Mouse (Mus musculus): ENCODE measurements around the gene Ncoa6.
A peak's percentile ranks its signal among the peaks of the same experiment; 100 is the strongest.
"Not testable (repeated sequence)": the region's sequence is repeated elsewhere in the genome, so short reads cannot be mapped to it uniquely, and the experiment has no call there.

Ncoa6 gene

DNA sequence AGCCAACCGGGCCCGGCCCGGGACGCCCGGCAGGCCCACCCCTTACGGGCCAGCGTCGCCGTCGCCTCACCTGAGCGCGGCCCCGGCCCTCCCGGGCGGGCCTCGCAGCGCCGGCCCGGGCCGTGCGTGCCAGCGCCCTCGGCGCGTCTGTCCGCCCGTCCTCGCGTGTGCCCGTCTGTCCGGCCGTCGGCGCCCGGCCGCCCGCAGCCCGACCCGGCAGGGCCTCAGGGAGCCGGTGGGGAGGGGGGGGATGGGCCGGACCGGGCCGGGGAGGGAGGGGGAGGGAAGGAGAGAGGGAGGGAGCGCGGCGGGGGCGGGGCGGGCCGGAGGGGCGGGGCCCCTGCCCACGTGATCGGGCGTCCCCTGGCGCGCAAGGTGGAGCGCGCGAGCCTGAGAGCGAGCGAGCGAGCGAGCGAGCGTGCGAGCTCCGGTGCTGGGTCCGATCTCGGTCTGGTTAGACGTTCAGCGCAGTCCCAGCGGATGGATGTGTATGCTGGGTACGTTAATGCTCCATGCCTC lies at the start of gene Ncoa6:
Ncoa6 (minus strand) TSS at position 325 of the 519 bp plus-strand sequence.
- peak; percentile 49 for DNase-seq (ENCODE audit: low read depth, low spot score)

DNA sequence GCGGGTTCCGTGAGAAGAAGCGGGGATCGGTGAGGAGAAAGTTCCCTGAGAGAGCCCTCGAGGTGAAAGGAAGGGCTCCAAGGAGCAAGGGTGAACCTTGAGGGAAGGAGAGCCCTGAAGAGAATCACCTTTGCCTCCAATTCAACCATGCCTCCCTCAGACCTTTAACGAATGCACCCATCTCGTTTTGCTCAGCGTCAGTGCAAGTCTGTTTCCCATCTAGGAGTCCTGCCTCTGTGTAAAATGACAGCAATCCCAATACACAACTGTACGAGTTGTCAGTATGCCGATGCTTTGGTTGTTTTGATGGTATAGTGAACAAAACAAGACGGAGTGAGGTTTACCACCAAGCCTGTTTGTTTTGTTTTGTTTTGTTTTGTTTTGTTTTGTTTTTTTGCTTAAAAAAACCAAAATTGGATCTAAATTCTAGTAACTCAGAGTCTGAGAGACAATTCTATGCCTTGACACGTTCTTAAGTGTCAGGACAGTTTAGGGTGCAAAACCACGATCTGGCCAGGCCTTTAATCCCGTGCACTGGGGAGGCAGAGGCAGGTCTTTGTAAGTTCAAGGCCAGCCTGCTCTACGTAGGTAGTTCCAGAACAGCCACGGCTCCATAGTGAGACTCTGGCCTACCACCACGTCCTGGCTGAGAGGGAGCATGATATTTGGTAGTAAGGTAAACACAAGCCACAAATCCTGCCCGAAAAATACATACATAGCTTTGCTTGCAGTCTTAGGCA lies 45.0 kb upstream of the Ncoa6 start:
- DNase-seq (ENCODE audit: low read depth, low spot score), result no peak

DNA sequence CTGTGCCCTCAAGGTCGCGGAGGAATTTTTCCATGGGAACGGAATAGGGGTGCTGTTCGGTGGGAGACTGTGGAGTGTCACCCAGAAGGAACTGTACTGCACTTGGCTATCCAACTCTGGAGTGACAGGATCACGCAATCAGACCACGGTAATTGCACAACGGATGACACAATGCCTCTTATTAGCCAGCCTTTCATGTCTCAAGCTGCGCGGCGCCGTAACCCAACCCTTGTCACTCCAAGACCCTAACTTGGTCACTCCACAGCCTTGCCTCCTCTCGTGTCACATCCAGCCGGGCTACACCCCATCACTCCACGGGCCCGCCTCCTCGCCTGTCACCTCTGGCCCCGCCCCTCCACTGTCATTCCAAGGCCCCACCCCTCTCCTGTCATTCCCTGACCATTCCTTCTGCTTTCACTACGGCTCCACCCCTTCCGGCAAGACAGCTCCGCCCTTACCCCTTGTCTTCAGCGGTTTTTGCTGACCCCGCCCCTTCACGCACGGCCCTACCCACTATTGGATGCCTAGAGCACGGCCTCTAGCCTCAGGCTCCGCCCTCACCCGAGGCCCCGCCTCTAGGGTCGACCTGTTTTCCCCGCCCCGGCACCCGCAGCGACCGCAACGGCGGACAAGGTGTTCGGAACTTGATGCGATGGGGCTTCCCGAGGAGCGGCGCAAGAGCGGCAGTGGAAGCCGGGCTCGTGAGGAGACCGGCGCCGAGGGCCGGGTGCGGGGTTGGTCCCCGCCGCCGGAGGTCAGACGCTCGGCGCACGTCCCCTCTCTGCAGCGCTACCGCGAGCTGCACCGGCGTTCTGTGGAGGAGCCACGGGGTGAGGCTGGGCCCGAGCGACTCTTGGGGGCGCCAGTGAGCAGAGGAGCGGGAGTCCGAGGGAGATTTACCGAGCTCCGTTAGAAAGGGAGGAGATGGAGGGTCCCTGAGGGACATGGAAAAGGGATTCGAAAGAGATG lies 44.0 kb upstream of the Ncoa6 start, which contains the start of the genes Acss2 and Ggt7:
Acss2 (plus strand) TSS at position 494 of the 969 bp plus-strand sequence.
Ggt7 (minus strand) TSS at position 783 of the 969 bp plus-strand sequence.
- DNase-seq (ENCODE audit: low read depth, low spot score), result peak; percentile 98

DNA sequence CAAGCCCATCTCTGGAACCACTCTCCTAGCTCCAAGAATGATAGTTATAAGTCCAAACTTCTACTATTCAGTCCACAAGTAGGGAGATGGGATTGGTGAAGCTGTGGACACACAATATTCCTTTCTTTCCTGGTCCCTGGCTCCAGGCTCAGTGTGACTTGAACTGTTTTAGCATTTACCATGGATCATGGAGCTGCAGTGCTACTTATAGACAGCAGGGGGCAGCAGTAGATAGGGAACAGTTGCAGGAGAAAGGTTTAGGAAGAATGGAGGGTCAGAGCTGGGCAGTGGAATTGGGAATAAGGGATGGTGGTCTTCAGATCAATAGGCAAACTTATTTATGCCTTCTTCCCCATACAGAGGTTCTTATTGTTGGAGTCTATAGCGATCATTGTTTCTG lies 42.2 kb upstream of the Ncoa6 start:
- no peak for DNase-seq (ENCODE audit: low read depth, low spot score)

DNA sequence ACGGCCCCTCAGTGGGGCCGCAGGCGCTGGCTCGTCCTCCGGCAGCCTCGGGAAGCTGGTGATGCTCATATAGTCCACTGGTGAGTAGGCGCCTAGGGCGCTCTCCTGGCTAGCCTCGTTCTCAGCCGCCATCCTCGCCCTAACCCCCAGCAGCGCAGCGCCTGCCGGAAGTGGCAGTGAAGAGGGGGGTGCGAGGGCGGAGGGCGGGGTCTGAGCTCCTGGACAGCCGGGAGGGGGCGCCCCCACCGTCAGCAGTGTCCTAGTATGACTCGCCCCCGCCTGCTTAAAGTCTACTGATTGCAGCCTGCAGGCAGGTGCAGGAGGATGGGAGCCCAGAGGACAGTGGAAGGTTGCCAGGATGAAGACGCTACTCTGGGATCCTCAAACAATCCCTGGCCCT lies 41.0 kb upstream of the Ncoa6 start:
- DNase-seq (ENCODE audit: low read depth, low spot score), result peak; percentile 83

DNA sequence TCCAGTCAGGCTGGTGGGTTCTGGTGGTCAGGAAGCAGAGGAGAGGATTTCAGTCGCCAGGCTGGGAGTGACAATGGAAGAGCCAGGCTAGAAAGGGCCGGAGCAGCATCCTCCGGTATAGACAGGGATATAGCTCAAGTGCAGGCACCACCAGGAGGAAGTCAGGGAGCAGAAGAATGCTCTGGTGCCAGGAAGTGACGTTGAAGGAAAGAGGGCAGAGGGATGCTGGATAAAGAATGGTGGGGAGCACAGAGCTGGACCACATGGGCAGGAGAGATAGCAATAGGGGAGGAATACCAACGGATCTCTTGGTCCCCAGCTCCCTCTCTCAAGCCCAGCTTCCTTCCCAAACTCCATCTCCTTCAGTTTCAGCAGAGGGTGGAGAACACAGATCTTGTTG lies 39.8 kb upstream of the Ncoa6 start:
- DNase-seq (ENCODE audit: low read depth, low spot score), result no peak

DNA sequence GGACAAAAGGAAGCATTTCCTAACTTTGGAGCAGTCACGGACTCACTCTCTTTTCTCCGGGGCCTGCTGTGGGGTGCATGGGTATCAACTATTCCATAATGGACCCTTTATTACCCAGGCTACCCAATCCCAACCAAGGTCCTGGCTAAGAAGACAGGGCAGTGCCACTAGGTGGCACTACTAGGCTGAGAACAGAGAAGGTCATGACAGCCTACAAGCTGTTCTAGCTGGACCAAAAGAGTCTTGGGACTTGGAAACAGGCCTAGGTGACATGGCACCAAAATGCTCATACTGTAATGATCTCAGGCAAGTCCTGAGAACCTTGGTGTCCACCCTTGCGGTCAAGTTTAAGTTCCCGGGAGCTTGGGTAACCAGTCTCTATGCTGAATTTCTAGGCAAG lies 38.8 kb upstream of the Ncoa6 start:
- DNase-seq (ENCODE audit: low read depth, low spot score), result no peak

DNA sequence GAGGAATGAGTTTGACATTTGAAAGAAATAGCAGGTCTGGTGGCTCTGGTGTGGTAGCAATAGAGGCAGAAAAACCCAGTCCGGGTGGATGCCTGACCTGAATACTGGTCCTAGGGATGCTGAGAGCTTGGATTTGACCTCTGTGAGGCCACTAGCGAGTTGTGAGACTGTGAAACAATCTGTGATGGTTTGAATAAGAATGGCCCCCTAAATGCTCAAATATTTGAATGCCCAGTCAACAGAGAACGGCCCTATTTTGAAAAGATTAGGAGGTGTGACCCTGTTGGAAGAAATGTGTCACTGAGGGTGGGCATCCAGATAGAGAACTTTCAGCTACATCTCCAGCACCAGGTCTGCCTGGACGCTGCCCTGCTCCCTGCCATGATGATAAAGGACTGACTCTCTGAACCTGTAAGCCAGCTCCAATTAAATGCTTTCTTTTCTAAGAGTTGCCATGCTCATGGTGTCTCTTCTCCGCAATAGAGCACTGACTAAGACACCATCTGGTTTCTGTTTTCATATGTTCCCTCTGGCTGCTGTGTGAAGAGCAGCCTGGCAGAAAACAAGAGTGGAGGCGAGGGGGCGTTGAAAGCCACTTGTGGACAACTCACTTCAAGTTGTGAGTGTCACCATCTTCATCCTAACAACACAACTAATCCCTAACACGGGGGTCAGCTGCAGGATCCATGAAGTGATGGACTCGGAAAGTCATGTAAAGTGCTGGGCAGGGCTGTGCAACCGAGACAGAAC lies 34.2 kb upstream of the Ncoa6 start:
- DNase-seq (ENCODE audit: low read depth, low spot score), result peak; percentile 83

DNA sequence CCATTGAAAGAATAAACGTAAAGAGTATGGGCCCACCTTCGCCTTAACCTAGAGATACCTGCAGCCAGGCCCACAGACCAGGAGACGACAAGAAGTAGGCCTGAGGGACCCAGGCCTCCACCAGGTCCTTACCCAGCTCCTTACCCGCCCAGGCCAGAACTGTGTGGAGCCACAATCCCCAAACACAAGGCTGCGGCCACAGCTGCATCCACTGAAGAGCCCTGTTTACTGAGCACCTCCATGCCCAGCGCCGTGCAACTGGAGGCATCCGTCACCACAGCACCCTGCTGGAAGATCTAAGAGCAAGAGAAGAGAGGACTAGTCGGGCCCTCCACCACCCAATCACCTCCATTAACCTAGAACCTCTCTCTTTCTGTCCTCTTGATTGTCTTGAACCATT lies 32.1 kb upstream of the Ncoa6 start:
- no peak for DNase-seq (ENCODE audit: low read depth, low spot score)

DNA sequence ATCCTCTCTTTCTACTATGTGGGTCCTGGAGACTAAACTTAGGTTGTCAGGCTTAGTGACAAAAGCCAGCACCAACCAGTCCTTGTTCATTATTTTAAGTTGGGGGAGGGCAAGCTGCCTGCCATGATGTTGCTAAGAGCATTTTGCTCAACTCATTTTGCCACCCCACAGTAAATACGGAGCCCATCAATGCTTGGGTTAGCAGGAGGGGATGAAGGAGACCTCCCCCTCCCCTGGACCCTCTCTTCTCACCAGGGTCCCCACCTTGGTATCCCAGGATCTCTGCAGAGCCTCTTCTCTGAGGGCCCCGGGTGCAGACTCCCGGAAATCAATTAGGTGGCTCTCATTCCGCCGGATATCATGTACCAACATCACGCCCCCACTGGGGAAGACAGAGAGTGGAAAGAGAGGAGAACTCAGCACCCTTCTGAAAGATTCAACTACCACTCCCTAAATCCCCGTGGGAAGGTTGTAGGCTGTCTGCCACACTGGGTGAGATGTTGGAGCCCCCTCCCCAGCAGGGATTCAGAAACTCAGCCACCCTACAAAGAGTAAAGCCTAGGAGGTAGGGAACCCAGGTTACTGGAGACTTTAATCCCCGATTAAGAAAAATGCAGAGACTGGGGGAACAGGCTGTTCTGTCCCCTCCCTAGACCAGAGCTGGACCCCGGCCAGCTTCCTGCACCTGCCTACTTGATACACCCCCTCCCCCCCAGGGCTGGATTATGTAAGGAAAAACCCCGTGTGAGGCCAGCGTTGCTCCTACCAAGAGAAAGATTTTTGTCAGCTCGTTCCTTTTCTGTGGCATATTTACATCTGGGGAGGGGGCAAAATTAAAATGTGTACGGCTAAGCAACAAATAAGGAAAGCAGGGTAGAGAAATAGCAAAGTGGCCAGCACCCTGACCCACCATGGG lies 31.0 kb upstream of the Ncoa6 start:
- DNase-seq (ENCODE audit: low read depth, low spot score), result no peak

DNA sequence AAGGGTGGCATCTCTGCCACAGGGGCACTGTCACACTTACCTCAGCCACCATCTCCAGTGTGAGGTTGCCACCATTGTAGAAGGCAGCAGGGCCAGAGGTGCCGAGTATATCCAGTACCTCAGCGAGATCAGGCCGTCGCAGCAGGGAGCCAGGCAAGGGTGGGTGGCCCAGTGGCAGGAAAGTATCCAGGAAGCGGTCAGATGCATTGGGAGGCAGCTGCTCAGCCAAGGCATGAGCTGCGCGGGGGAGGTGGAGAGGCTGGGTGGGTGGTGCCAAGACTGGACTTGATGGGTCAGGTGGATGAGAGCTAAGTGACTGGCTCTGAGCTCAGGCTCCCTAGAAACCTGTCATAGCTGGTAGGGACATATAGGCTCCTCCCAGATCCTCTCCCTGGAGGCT lies 28.9 kb upstream of the Ncoa6 start:
- no peak for DNase-seq (ENCODE audit: low read depth, low spot score)

DNA sequence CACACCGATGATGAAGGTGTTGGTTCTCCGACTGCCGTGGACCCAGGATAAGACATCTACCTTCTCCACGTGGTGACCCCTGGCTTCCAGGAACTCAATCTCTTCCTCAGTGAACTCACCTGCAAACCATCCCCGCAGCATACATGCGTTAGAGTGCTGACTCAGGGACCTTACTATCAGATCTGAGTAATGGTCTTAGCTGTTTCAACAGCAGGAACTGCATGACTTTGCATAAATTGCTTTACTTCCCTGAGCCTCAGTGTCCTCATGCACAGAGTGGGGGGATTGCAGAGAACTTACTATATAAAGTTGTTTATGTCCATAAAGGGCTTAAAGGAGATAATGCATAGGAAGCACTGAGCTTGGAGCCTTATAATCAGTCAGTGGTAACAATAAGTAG lies 17.3 kb upstream of the Ncoa6 start:
- no peak for DNase-seq (ENCODE audit: low read depth, low spot score)

DNA sequence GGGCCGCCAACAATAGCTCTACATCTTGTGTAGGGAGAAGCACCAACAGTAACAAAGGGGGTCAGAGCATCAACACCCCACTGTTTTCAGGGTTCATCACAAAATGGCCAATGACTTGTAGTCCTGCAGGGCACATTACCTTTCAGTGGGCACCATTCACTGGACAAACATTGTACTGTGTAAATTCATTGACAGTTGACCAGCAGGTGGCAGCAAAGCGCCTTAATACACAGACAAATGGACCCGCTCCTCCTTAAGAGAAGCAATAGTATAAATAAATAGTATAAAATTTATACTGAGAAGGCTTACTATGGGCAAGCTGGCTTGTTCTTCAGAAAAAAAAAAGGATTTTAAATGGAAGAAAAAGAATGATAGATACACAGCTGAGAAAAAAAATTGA lies 8.3 kb upstream of the Ncoa6 start:
- peak; percentile 38 for DNase-seq (ENCODE audit: low read depth, low spot score)

DNA sequence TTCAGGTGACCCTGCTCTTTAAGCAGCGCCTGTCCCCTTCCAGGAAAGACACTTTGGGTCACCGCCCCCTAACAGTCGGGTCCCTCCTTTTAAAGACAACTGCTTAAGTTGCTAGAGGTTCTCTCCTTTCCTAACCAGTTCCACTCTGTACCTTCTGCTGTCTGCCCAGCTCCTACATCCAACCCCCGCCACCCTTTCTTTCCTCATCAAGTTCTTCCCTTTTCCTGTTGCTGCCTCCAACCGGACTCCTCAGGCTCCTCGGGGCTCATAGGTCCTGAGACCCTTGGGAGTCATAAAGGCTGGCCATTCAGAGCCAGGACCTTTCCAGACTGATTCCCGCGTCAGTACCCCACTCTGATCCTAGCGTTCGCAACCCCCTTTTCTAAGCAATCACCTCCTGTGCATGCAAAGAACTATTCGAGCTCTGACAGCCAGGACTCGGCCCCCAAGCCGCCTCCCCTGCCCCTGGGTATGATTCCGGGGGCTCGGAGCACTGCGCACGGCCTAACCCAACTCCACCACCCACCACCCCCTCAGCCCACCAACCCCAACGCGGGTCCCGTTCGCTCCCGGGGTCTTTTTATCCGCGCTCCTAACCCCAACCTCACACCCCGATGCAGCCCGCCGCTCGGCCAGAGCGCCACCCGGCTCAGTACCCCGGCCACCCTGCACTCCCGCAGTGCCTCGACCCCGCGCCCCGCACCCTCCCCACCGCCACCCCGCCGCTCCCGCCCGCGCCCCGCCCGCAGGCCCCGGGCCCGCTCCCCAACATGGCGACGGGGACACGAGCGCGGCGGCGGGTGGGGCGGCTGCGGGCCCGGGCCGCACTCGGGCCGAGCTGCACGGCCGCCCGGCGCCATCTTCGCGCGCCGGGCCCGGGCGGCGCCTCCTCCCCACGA lies 774 bp downstream of the Ncoa6 start:
- DNase-seq (ENCODE audit: low read depth, low spot score), result peak; percentile 27

DNA sequence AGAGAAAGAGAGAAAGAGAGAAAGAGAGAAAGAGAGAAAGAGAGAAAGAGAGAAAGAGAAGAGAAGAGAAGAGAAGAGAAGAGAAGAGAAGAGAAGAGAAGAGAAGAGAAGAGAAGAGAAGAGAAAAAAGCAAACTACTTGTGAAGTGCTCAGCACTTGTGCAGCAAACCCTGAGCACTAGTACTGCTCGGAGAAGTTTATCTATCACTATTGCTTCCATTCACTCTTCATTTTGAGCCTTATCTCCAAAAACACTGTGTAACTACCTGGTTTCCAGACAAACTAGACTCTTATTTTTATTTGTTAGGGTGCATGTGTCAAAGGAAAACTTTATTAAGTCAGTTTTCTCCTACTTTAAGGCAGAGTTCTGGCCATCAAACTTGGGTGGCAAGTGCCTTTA lies 6.8 kb downstream of the Ncoa6 start:
- no peak for DNase-seq (ENCODE audit: low read depth, low spot score)

DNA sequence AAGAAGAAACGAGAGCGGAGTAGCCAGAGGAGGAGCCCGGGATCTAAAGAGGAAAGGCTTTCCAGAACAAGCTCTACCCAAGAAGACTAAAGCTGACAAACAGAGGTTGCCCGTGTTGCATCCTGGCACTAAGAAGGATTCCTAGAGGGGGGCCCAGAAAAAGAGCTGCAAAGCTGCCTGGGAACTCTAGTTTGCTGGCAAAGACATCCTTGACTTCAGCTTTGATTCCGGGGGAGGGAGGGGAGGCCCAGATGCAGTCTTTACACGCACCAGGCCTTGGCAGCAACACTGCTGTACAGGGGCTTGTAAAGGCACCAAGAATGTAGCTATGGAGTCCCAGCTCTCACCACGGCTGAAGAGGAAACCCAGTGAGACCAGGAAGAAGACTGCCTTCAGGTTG lies 20.1 kb downstream of the Ncoa6 start:
- DNase-seq (ENCODE audit: low read depth, low spot score), result no peak

DNA sequence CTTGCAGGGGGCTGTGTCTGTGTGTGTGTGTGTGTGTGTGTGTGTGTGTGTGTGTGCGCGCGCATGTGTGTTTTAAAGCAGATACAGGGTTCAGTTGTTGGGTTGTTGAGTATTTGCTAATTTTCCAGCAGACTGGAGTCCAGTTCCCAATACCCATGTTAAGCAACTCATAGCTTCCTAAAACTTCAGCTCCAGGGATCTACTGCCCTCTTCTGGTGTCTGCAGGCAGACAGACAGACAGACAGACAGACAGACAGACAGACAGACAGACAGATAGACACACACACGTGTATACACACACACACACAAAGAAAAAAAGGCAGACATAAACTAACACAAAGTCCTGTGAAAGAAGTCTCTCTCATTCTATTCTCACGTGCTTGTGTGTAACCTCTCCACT lies 22.4 kb downstream of the Ncoa6 start:
- no peak for DNase-seq (ENCODE audit: low read depth, low spot score)

DNA sequence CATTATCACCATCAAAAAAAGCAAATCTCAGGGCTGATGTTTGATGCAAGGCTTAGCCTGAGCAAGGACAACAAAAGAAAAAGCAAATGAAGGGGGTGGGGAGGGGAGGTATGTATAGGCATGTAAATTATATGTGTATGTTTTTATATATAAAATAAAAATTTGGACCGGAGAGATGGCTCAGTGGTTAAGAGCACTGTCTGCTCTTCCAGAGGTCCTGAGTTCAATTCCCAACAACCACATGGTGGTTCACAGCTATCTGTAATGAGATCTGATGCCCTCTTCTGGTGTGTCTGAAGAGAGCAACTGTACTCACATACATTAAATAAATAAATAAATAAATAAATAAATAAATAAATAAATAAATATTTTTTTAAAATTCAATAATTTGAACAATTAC lies 25.8 kb downstream of the Ncoa6 start:
- not testable (repeated sequence) for DNase-seq (ENCODE audit: low read depth, low spot score)

DNA sequence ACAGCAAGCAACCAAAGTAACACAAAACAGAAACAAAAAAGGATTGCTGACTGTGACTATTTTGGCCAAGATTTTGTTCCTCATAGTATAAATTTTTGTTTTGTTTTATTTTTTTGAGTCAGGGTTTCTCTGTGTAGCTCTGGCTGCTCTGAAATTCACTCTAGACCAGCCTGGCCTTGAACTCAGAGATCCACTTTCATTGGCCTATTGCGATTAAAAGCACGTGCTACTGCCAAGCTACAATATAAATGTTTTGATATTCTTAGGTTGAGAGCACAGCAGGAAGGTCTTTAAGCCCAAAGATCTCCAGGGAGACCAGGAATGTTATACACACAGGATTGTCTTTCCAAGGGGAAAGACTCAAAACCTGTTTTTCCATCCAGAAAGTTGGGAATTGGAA lies 30.2 kb downstream of the Ncoa6 start:
- no peak for DNase-seq (ENCODE audit: low read depth, low spot score)

DNA sequence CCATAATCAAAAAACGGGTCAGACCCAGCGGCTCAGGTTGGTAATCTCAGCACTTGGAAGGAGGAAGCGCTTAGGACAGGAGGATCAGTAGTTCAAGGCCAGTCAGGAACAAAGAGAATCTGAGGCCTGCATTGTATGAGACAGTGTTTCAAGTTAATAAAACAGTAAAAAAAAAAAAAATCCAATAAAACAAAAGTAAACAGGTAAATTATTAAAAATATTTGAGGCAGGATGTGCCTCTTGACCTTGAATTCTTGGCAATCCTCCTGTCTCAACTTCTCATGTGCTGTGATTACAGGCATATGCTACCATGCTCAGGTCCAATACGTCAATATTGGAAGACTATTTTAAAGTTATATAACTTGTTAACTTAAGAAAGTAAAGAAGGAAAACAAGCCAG lies 30.8 kb downstream of the Ncoa6 start:
- no peak for DNase-seq (ENCODE audit: low read depth, low spot score)

All from telencephalon, adult 2 months (tissue).